Mouse (Mus musculus) stomach, embryonic 14.5 days (tissue): ENCODE data around the gene Lin9. TPM values are rescaled to one million over a fixed set of nuclear protein-coding genes. Genes with fewer than 3 reads are reported as not detected.
"Not testable (repeated sequence)": the region's sequence is repeated elsewhere in the genome, so short reads cannot be mapped to it uniquely, and the experiment has no call there.

ENCODE experiments used
- ATAC-seq: fragments of 200-750 bp; cut with Nextera tagmentation; 2 replicates; pipeline ENCODE4 v1.8.0; 2017; ENCODE audit warnings: low read depth, moderate TSS enrichment; ENCODE audit not compliant: insufficient number of reproducible peaks, insufficient read depth, low FRiP score
- H3K27ac ChIP-seq: fragments of 300-500 bp; sonication (generic); 2 replicates; pipeline ENCODE4 v1.5.1; 2014; ENCODE audit warnings: mild to moderate bottlenecking, low read length, moderate library complexity, mixed read lengths
- H3K27me3 ChIP-seq: fragments of 300-500 bp; sonication (generic); 2 replicates; pipeline ENCODE4 v1.6.1; 2014; ENCODE audit warnings: low read length, control low read depth, mixed read lengths; ENCODE audit not compliant: control insufficient read depth, insufficient read depth
- H3K36me3 ChIP-seq: fragments of 300-500 bp; sonication (generic); 2 replicates; pipeline ENCODE4 v1.6.1; 2014; ENCODE audit warnings: mild to moderate bottlenecking, control low read depth, low read length, moderate library complexity, mixed read lengths; ENCODE audit not compliant: control insufficient read depth, insufficient read depth
- H3K4me1 ChIP-seq: fragments of 300-500 bp; sonication (generic); 2 replicates; pipeline ENCODE4 v1.6.1; 2014; ENCODE audit warnings: low read length, control low read depth, mixed read lengths; ENCODE audit not compliant: control insufficient read depth, insufficient read depth
- H3K4me2 ChIP-seq: fragments of 300-500 bp; sonication (generic); replicated peaks from 2 replicates; pipeline ENCODE4 v1.6.1; 2014; ENCODE audit warnings: low read depth, low read length, control low read depth
- H3K4me3 ChIP-seq: fragments of 300-500 bp; sonication (generic); 2 replicates; pipeline ENCODE4 v1.5.1; 2014; ENCODE audit warnings: low read depth, low read length, control low read depth
- H3K9ac ChIP-seq: fragments of 300-500 bp; sonication (generic); replicated peaks from 2 replicates; pipeline ENCODE4 v1.6.1; 2014; ENCODE audit warnings: low read depth, mild to moderate bottlenecking, control low read depth, low read length, moderate library complexity, mixed read lengths
- H3K9me3 ChIP-seq: fragments of 300-500 bp; sonication (generic); 2 replicates; pipeline ENCODE4 v1.6.1; 2016; ENCODE audit warnings: low read depth, low read length, control low read depth; ENCODE audit not compliant: control insufficient read depth
- WGBS: fragments of 180-500 bp; shearing (Covaris S2); extraction: QIAGEN DNeasy Blood & Tissue Kit; methylation state at CpG from one replicate; pipeline ENCODE4 v1.1.7; 2014; 5-methylcytosine and 5-hydroxymethylcytosine counted together
- polyA plus RNA-seq: library from polyadenylated mRNA; unstranded; fragments of >200 nt; fragmentation: Nextera tagmentation; extraction: Ambion mirVana; gene quantifications from 2 replicates; pipeline ENCODE4 v1.2.1, GENCODE M21; 2014

The Lin9 gene
- 18.9 and 21.9 TPM in 2 replicates for polyA plus RNA-seq

DNA sequence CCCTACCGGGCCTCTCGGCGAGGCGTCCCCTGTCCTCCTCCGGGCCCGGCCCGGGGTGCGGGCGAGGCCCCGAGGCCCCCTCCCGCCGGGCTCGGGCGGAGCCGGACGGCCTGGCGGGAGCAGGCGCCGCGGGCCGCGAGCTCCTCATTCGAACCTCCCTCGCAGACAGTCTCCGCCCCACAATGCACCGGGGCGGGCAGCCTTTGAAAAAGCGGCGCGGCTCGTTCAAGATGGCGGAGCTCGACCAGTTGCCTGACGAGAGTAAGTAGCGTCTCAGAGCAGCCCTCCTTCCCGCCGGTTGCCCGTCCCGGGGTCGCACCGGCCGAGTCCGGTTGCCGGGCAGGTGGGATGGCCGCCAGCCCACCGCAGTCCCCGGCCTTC lies at the start of gene Lin9:
Gene Lin9 (plus strand): TSS at position 14 of the 381 bp plus-strand sequence.
- peak within 1 kb of the TSS; percentile 94 for H3K27ac ChIP-seq
- peak within 1 kb of the TSS; percentile 83 for H3K9ac ChIP-seq
- H3K4me2 ChIP-seq: peak within 1 kb of the TSS; percentile 81
- peak; percentile 92 for ATAC-seq
- H3K4me3 ChIP-seq: peak within 1 kb of the TSS; percentile 98
- no peaks in the 10 kb centered on the region for H3K36me3 ChIP-seq
- no peaks in the 10 kb centered on the region for H3K9me3 ChIP-seq
- under 1% methylated on average over 43 of the region's 47 CpGs for WGBS
- no peaks in the 10 kb centered on the region for H3K27me3 ChIP-seq
- peaks cover 14% of the 10 kb centered on the region for H3K4me1 ChIP-seq

DNA sequence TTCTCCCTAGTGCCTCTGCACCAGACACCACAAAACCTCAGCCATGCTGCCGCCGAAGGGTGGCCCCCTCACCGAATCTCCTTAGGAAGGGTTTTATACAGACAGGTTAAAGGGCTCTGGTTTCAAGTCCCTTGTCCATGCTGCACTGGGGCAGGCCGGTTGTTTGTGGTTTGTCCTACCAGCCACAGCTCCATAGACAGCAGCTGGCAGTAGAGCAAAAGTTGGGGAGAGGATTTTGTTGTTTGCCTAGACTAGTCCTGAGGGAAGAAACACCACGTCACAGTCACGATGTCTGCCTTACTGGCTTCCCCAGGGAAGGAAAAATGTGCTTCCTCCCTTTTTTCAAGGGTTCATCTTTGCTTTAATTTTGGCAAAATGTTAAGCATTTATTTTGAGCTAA lies 40.4 kb upstream of the Lin9 start:
- no peaks in the 10 kb centered on the region for H3K27me3 ChIP-seq
- no peak overlapping the region for H3K4me2 ChIP-seq
- H3K9ac ChIP-seq: no peak overlapping the region
- no peak overlapping the region for H3K4me3 ChIP-seq
- no peak for ATAC-seq
- no peaks in the 10 kb centered on the region for H3K9me3 ChIP-seq
- H3K4me1 ChIP-seq: no peaks in the 10 kb centered on the region
- WGBS: 92% methylated on average over 6 of the region's 6 CpGs
- H3K36me3 ChIP-seq: peaks cover 69% of the 10 kb centered on the region
- H3K27ac ChIP-seq: no peak overlapping the region

DNA sequence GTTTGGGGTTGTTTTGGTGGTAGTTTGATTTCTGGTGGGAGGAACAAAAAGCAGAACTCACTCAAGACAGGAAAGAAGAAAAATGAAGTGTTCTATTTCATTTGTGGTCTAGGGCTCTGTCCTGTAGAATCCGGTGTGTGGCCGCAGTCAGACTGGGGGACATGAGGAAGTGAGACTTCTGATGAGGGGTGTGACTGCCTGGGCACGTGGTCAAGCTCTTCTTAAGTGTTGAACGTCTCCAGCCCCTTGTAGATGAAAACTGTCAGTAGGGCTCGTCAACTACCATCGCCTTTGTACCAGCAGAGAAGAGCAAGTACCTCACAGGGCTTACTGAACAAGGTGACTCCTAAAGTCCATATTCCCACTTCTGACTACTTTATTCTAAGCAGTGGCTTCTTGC lies 39.1 kb upstream of the Lin9 start:
- Histone ChIP-seq H3K27ac (no peak overlapping the region), H3K9ac (no peak overlapping the region), H3K4me3 (no peak overlapping the region), H3K9me3 (no peaks in the 10 kb centered on the region), H3K27me3 (no peaks in the 10 kb centered on the region), H3K4me2 (no peak overlapping the region), H3K4me1 (no peaks in the 10 kb centered on the region), H3K36me3 (peaks cover 58% of the 10 kb centered on the region)
- 86% methylated on average over 6 of the region's 6 CpGs for WGBS
- ATAC-seq: no peak

GRCm38 (mm10) chr1:180604579-180604978 lies 36.4 kb upstream of the Lin9 start:
- Histone ChIP-seq H3K9me3 (no peaks in the 10 kb centered on the region), H3K9ac (no peak overlapping the region), H3K36me3 (peaks cover 32% of the 10 kb centered on the region), H3K4me3 (no peak overlapping the region), H3K4me1 (no peaks in the 10 kb centered on the region), H3K27me3 (no peaks in the 10 kb centered on the region), H3K4me2 (no peak overlapping the region), H3K27ac (no peak overlapping the region)
- ATAC-seq: no peak
- WGBS: 71% methylated on average over 4 of the region's 4 CpGs

DNA sequence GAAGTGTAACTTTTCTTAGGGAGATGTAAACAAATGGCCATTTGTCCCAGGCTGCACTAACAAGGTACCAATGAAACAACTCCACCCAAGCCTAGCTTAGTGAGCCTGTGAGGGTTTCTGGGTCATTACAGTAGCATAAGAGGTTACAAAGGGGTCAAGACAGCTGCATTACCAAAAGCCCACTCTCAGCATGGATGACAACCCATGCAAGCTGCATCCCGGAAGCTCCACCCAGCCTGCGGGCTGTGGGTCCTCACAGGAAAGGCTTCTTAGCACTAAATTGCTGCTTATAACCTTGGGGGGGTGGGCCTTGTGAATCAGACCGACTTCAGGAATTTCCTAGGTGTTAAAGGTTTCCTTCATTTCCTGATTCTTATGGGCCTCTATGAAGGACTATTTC lies 34.8 kb upstream of the Lin9 start:
- no peak for ATAC-seq
- H3K9ac ChIP-seq: no peak overlapping the region
- H3K36me3 ChIP-seq: peaks cover 17% of the 10 kb centered on the region
- no peaks in the 10 kb centered on the region for H3K27me3 ChIP-seq
- WGBS: 24% methylated on average over 3 of the region's 3 CpGs
- no peak overlapping the region for H3K4me3 ChIP-seq
- H3K4me2 ChIP-seq: no peak overlapping the region
- H3K27ac ChIP-seq: no peak overlapping the region
- H3K4me1 ChIP-seq: no peaks in the 10 kb centered on the region
- H3K9me3 ChIP-seq: no peaks in the 10 kb centered on the region

GRCm38 (mm10) chr1:180606796-180607577 lies 34.0 kb upstream of the Lin9 start:
- Histone ChIP-seq H3K4me2 (no peak overlapping the region), H3K9me3 (peaks cover 5% of the 10 kb centered on the region; the same call in 1 of the 2 replicates), H3K4me3 (no peak overlapping the region), H3K27me3 (no peaks in the 10 kb centered on the region), H3K27ac (no peak overlapping the region), H3K9ac (no peak overlapping the region), H3K36me3 (peaks cover 9% of the 10 kb centered on the region; the same call in 1 of the 2 replicates), H3K4me1 (no peaks in the 10 kb centered on the region)
- 75% methylated on average over 10 of the region's 10 CpGs for WGBS
- no peak for ATAC-seq

- Histone ChIP-seq H3K4me2 (no peak overlapping the region), H3K27me3 (no peaks in the 10 kb centered on the region), H3K36me3 (peaks cover 8% of the 10 kb centered on the region; the same call in 1 of the 2 replicates), H3K9ac (no peak overlapping the region), H3K4me1 (no peaks in the 10 kb centered on the region), H3K4me3 (no peak overlapping the region), H3K9me3 (peaks cover 5% of the 10 kb centered on the region; the same call in 1 of the 2 replicates), H3K27ac (no peak overlapping the region)
- WGBS: 86% methylated on average over 2 of the region's 2 CpGs
- no peak for ATAC-seq
Measured at GRCm38 (mm10) chr1:180607578-180607879, 33.4 kb upstream of the Lin9 start.

- not testable (repeated sequence) for H3K9me3 ChIP-seq, ATAC-seq, H3K27me3 ChIP-seq, H3K9ac ChIP-seq, H3K4me2 ChIP-seq, H3K27ac ChIP-seq, H3K36me3 ChIP-seq, H3K4me1 ChIP-seq, H3K4me3 ChIP-seq
- 92% methylated on average over 11 of the region's 14 CpGs for WGBS
Measured at GRCm38 (mm10) chr1:180611842-180612241, 29.1 kb upstream of the Lin9 start.

DNA sequence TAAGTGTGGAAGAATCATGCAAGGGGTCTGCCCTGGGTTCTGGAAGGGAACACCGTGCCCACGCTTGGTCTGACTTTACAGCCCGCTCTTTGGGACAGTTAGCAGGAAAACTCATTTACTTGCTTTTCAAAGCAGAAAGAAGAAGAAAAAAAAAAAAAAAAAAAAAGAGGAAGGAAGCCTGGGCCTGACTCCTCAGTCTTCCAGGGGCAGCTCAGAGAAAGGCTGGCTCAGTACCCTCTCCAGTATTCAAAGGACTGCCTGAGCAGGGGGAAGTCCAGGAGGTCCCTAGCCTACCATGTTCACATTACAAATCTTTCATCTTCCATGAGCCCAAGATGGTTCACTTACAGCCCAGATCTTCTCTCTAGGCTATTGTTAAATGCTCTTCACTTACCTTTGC lies 24.2 kb upstream of the Lin9 start:
- Histone ChIP-seq H3K27me3 (no peaks in the 10 kb centered on the region), H3K4me1 (no peaks in the 10 kb centered on the region), H3K36me3 (no peaks in the 10 kb centered on the region), H3K4me3 (no peak overlapping the region), H3K27ac (no peak overlapping the region), H3K4me2 (no peak overlapping the region), H3K9ac (no peak overlapping the region), H3K9me3 (peaks cover under 1% of the 10 kb centered on the region; the same call in 1 of the 2 replicates)
- no peak for ATAC-seq
- WGBS: 98% methylated on average over 3 of the region's 3 CpGs
